27 mouse cellular contexts compared by ENCODE assay signal in genomic region chr8:126098886-126099285, GRCm38 (mm10).
DNase-seq lines count a peak whose midpoint lies in the region; ATAC-seq lines count a peak whose summit lies in the region.
"Had no signal": no experiment of that assay in that cellular context is flagged by ENCODE, and none has a peak within 500 bp of the region (broad histone marks: within the 10 kb centered on the region; RNA-seq: fewer than 3 reads in every experiment).

No protein-coding gene starts in this region.

- H3K27me3 ChIP-seq in kidney, embryonic 14.5 days (ENCODE audit: control insufficient read depth, insufficient read depth, low read length) = no peaks in the 10 kb centered on the region
- H3K27me3 ChIP-seq: embryonic facial prominence, embryonic 12.5 days; embryonic facial prominence, embryonic 15.5 days; heart, embryonic 12.5 days; heart, embryonic 15.5 days had no signal

- H3K4me3 ChIP-seq in kidney, embryonic 14.5 days (ENCODE audit: low read length) = no peak overlapping the region
- H3K4me3 ChIP-seq: embryonic facial prominence, embryonic 12.5 days; embryonic facial prominence, embryonic 15.5 days; gastrocnemius, adult 2 months; heart, embryonic 12.5 days; heart, embryonic 15.5 days had no signal

- H3K27ac ChIP-seq in kidney, embryonic 14.5 days (ENCODE audit: low read depth, low read length) = no peak overlapping the region
- H3K27ac ChIP-seq: embryonic facial prominence, embryonic 12.5 days; embryonic facial prominence, embryonic 15.5 days; gastrocnemius, adult 2 months; heart, embryonic 15.5 days; hindbrain, embryonic 14.5 days; hindbrain, postnatal 0 days had no signal

- no peaks in the 10 kb centered on the region for H3K4me1 ChIP-seq in kidney, embryonic 14.5 days (ENCODE audit: control insufficient read depth, insufficient read depth, low read length)
- H3K4me1 ChIP-seq: embryonic facial prominence, embryonic 12.5 days; embryonic facial prominence, embryonic 15.5 days; heart, embryonic 12.5 days; heart, embryonic 15.5 days had no signal

- no peak for ATAC-seq in kidney, embryonic 14.5 days (ENCODE audit: low FRiP score, low TSS enrichment)
- ATAC-seq: forebrain, embryonic 14.5 days; forebrain, postnatal 0 days; hindbrain, postnatal 0 days; Patski had no signal

- peak; percentile 65 for DNase-seq in kidney, adult 11 months
- DNase-seq in kidney, postnatal 4 days = no peak
- peak; percentile 62 to 74 for DNase-seq in kidney, adult 8-10 months
- peak; percentile 17 for DNase-seq in testis, postnatal 10 days (ENCODE audit: low spot score)
- DNase-seq in testis, postnatal 14 days (ENCODE audit: low spot score) = no peak
- DNase-seq: adrenal gland, postnatal 10 days; B cell, adult 2 months; cerebellum, adult 11 months; cerebellum, adult 2 months; cerebellum, adult 9-11 months; cerebellum, postnatal 25 days; forebrain, postnatal 0 days; gastrocnemius, adult 2 months; gastrocnemius, postnatal 14 days; heart, adult 18-20 months; heart, postnatal 10 days; heart, postnatal 36 days had no signal

- no peaks in the 10 kb centered on the region for H3K36me3 ChIP-seq in kidney, embryonic 14.5 days (ENCODE audit: control insufficient read depth, insufficient read depth, low read length)
- H3K36me3 ChIP-seq: embryonic facial prominence, embryonic 12.5 days; embryonic facial prominence, embryonic 15.5 days; G1E; heart, embryonic 12.5 days; heart, embryonic 15.5 days had no signal

- no peak overlapping the region for H3K4me2 ChIP-seq in kidney, embryonic 14.5 days (replicated peaks; ENCODE audit: low read depth, low read length)
- H3K4me2 ChIP-seq: embryonic facial prominence, embryonic 12.5 days; embryonic facial prominence, embryonic 15.5 days; heart, embryonic 12.5 days; heart, embryonic 15.5 days; hindbrain, embryonic 14.5 days had no signal

- H3K9me3 ChIP-seq in kidney, embryonic 14.5 days (ENCODE audit: control insufficient read depth, low read length) = no peaks in the 10 kb centered on the region
- H3K9me3 ChIP-seq: embryonic facial prominence, embryonic 12.5 days; embryonic facial prominence, embryonic 15.5 days; heart, embryonic 15.5 days had no signal

- 84% methylated on average over 6 of the region's 6 CpGs for WGBS in kidney, embryonic 14.5 days

- no peak overlapping the region for H3K9ac ChIP-seq in kidney, embryonic 14.5 days (ENCODE audit: low read depth, low read length)
- H3K9ac ChIP-seq: embryonic facial prominence, embryonic 12.5 days; embryonic facial prominence, embryonic 15.5 days; forebrain, postnatal 0 days; heart, embryonic 12.5 days; heart, embryonic 15.5 days; hindbrain, embryonic 14.5 days had no signal

Comparison
In these comparisons a context has a peak if more than half of its experiments do, and no peak if none do; other contexts are left out.
1. DNase-seq: peak in kidney, adult 11 months (single experiment), kidney, adult 8-10 months (2 of 2) and testis, postnatal 10 days (single experiment); none in kidney, postnatal 4 days (0 of 2) and testis, postnatal 14 days (single experiment).